Mouse (Mus musculus) C2C12 (cell line): Measurements from ENCODE around the gene Ss18l1. TPM values are rescaled to one million over a fixed set of nuclear protein-coding genes. Genes with fewer than 3 reads are reported as not detected.

ENCODE experiments used
- H3K27me3 ChIP-seq: one replicate; pipeline ENCODE4 v1.6.1; 2011; ENCODE audit not compliant: control insufficient read depth, insufficient read depth, insufficient read length
- H3K36me3 ChIP-seq: one replicate; pipeline ENCODE4 v1.6.1; 2011; ENCODE audit not compliant: control insufficient read depth, insufficient read depth
- H3K4me3 ChIP-seq: one replicate; pipeline ENCODE4 v1.5.1; 2011; ENCODE audit warnings: mild to moderate bottlenecking, control low read depth; ENCODE audit not compliant: poor library complexity, insufficient read depth, severe bottlenecking
- H3K79me2 ChIP-seq: one replicate; pipeline ENCODE4 v1.6.1; 2011; ENCODE audit not compliant: control insufficient read depth, insufficient read depth
- H3K79me3 ChIP-seq: one replicate; pipeline ENCODE4 v1.6.1; 2011; ENCODE audit warnings: low read depth, control low read depth
- H3ac ChIP-seq: one replicate; pipeline ENCODE3; 2011; ENCODE audit warnings: low read depth; ENCODE audit not compliant: control insufficient read depth, insufficient read length
- CEBPB ChIP-seq: IDR thresholded peaks from one replicate; pipeline ENCODE4 v1.6.1; 2011; ENCODE audit warnings: low read depth, mild to moderate bottlenecking, control low read depth, moderate library complexity
- CTCF ChIP-seq: IDR thresholded peaks from one replicate; pipeline ENCODE4 v1.5.1; 2011; ENCODE audit not compliant: control insufficient read depth, insufficient read depth, insufficient read length
- FOSL1 ChIP-seq: IDR thresholded peaks from one replicate; pipeline ENCODE4 v1.8.0; 2011; ENCODE audit warnings: mild to moderate bottlenecking, low read length; ENCODE audit not compliant: poor library complexity, insufficient read depth, severe bottlenecking
- MAX ChIP-seq: IDR thresholded peaks from one replicate; pipeline ENCODE4 v1.6.1; 2011; ENCODE audit warnings: mild to moderate bottlenecking, control low read depth
- MYOD1 ChIP-seq: IDR thresholded peaks from one replicate; pipeline ENCODE4 v1.6.1; 2011; ENCODE audit warnings: low read depth; ENCODE audit not compliant: control insufficient read depth, insufficient read length
- MYOG ChIP-seq: IDR thresholded peaks from one replicate; pipeline ENCODE4 v1.6.1; 2011; ENCODE audit not compliant: control insufficient read depth, insufficient read length; ENCODE audit errors: extremely low read depth
- USF1 ChIP-seq: IDR thresholded peaks from one replicate; pipeline ENCODE4 v1.6.1; 2011; ENCODE audit warnings: low read depth, mild to moderate bottlenecking, control low read depth, moderate library complexity
- polyA plus RNA-seq: library from polyadenylated mRNA; unstranded; fragments of >200 nt; fragmentation: generic; extraction: Trizol; gene quantifications from one replicate; pipeline ENCODE4 v1.2.1, GENCODE M21; 2012; ENCODE audit warnings: missing spikeins

Gene Ss18l1
- polyA plus RNA-seq, 1 experiment = 0.96 TPM

GRCm38 (mm10) chr2:180041577-180042255 lies 593 bp upstream of the Ss18l1 start:
- peak overlapping the region; percentile 94 for H3K4me3 ChIP-seq
- peaks cover 36% of the 10 kb centered on the region for H3K36me3 ChIP-seq
- TF ChIP-seq MYOG (no peak), USF1 (peak; percentile 40)
- no peaks in the 10 kb centered on the region for H3K27me3 ChIP-seq
- H3ac ChIP-seq = peak overlapping the region; percentile 72
- H3K79me3 ChIP-seq = peaks cover 48% of the 10 kb centered on the region
- H3K79me2 ChIP-seq = peaks cover 90% of the 10 kb centered on the region

GRCm38 (mm10) chr2:180042858-180043515 lies 678 bp downstream of the Ss18l1 start:
- peak; percentile 10 for TF ChIP-seq MAX
- TF ChIP-seq USF1 = no peak

GRCm38 (mm10) chr2:180045283-180045682 lies 3.0 kb downstream of the Ss18l1 start:
- Histone ChIP-seq H3K36me3 (peaks cover 3% of the 10 kb centered on the region), H3K27me3 (no peaks in the 10 kb centered on the region), H3K4me3 (no peak overlapping the region), H3ac (no peak overlapping the region), H3K79me2 (peaks cover 70% of the 10 kb centered on the region), H3K79me3 (peaks cover 29% of the 10 kb centered on the region)
- TF ChIP-seq CTCF = no peak
- TF ChIP-seq MAX = no peak
- TF ChIP-seq FOSL1 = no peak
- no peak for TF ChIP-seq MYOD1
- TF ChIP-seq CEBPB = no peak
- TF ChIP-seq MYOG = no peak
- TF ChIP-seq USF1 = no peak

More at GRCm38 (mm10) chr2:180042858-180043515, 678 bp downstream of the Ss18l1 start:
- Histone ChIP-seq H3K79me2 (peaks cover 81% of the 10 kb centered on the region), H3ac (peak overlapping the region; percentile 88), H3K4me3 (peak overlapping the region; percentile 94), H3K36me3 (peaks cover 24% of the 10 kb centered on the region), H3K79me3 (peaks cover 47% of the 10 kb centered on the region), H3K27me3 (no peaks in the 10 kb centered on the region)

GRCm38 (mm10) chr2:180047580-180047979 lies 5.3 kb downstream of the Ss18l1 start:
- H3K79me3 ChIP-seq = peaks cover 14% of the 10 kb centered on the region
- no peaks in the 10 kb centered on the region for H3K27me3 ChIP-seq
- no peak overlapping the region for H3K4me3 ChIP-seq
- peaks cover 48% of the 10 kb centered on the region for H3K79me2 ChIP-seq
- no peak overlapping the region for H3ac ChIP-seq
- no peak for TF ChIP-seq USF1
- no peaks in the 10 kb centered on the region for H3K36me3 ChIP-seq

GRCm38 (mm10) chr2:180047980-180048635 lies 5.8 kb downstream of the Ss18l1 start:
- H3K27me3 ChIP-seq = no peaks in the 10 kb centered on the region
- H3K4me3 ChIP-seq = no peak overlapping the region
- peaks cover 45% of the 10 kb centered on the region for H3K79me2 ChIP-seq
- TF ChIP-seq MAX (no peak), MYOG (no peak), FOSL1 (no peak), CTCF (no peak), MYOD1 (no peak), CEBPB (no peak), USF1 (no peak)
- H3K36me3 ChIP-seq = no peaks in the 10 kb centered on the region
- peaks cover 14% of the 10 kb centered on the region for H3K79me3 ChIP-seq
- no peak overlapping the region for H3ac ChIP-seq

- Histone ChIP-seq H3ac (no peak overlapping the region), H3K79me2 (peaks cover 22% of the 10 kb centered on the region), H3K36me3 (peaks cover 3% of the 10 kb centered on the region), H3K79me3 (peaks cover 10% of the 10 kb centered on the region), H3K27me3 (no peaks in the 10 kb centered on the region), H3K4me3 (no peak overlapping the region)
- TF ChIP-seq CTCF (peak; percentile 65), MYOG (no peak), CEBPB (no peak), MYOD1 (no peak)
Observed at GRCm38 (mm10) chr2:180050986-180051385, 8.7 kb downstream of the Ss18l1 start.
